Mouse (Mus musculus) c-Kit-positive CD71-positive TER-119-positive erythroid progenitor cells, embryonic 14.5 days (primary cell): ENCODE data around the gene Etnk1.
A peak's percentile ranks its signal among the peaks of the same experiment; 100 is the strongest.
"Not testable (repeated sequence)": the region's sequence is repeated elsewhere in the genome, so short reads cannot be mapped to it uniquely, and the experiment has no call there.

Source experiments
- DNase-seq: peaks from one replicate; pipeline ENCODE4 v3.0.0-alpha.2; 2013; ENCODE audit warnings: low spot score

Etnk1 gene

GRCm38 (mm10) chr6:143151081-143151995 lies 15.7 kb upstream of the Etnk1 start:
- DNase-seq, result not testable (repeated sequence)

DNA sequence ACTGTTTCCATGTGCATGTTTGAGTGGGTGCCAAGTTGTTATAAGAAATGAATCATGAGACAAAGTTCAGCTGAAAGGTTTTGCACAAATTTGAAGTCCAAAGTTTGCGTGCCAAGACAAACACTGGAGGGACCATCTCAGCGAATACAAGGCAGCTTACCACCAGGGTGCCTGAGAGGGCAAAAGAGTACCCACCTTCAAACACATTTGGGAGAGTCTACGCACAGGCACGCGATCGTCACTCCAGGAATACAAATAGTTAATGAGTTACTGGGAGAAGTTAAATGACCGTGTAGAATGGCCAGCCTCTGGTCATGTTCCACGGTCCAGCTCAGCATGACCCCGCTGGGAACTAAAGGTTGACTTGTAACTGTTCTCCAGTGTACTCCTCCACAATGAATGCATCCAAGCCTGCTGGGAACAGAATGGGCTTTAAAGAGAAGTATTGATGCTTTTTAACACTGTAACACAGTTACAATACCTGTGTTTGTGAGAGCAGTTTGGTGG lies 14.6 kb upstream of the Etnk1 start:
- no peak for DNase-seq

DNA sequence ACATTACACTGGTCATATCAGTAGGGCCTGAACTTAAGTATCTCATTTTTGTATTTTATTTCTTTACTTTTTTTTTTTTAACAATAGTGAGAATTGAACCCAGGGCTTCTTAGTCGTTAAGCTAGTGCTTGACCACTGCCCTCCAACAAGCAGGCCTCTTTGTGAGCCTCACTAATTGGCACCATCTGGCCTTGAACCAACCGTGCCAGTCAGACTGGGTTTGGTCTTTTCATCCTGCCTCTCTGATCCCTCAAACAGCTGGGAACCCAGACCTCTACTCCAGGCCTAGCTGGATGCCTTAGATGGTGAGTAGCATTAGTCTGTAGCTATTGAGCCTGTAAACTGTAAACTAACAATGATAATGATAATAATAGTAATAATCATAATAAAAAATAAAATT lies 13.9 kb upstream of the Etnk1 start:
- DNase-seq, result no peak

- no peak for DNase-seq
Measured at GRCm38 (mm10) chr6:143153751-143154494, 13.1 kb upstream of the Etnk1 start.

- no peak for DNase-seq
Measured at GRCm38 (mm10) chr6:143154885-143155284, 12.1 kb upstream of the Etnk1 start.

DNA sequence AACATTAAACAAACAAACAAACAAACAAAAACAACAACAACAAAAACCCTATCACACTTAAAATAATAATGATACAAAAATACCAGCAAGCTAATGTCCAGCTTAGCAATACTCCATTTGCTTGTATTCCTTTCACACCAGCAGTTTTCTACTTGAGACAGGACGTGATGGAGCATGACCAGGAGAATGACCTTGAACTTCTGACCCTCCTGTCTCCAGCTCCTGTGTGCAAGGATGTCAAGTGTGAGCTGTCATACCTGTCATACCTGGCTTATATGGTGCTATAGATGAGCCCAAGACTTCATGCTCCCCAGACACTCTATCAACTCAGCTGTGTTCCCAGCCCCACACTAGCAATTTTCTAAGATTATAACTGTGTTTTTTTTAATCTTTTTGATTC lies 11.0 kb upstream of the Etnk1 start:
- no peak for DNase-seq

DNA sequence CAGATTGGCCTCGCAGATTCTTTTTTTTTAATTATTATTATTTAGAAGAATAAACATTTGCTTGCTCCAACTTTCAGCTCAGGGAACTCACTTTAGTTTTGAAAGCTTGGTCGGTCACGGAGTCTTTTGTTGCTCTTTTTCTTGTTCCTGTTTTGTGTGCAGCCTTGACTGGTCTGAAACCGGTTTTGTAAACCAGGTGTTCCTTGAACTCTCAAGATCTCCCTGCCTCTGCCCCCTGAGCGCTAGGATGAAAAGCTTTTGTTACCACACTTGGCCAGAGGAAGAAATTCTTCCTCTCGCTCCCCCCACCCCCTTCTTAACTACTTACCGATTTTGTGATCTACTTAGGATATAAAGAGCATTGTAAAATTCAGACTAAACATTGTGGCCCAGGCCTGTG lies 10.3 kb upstream of the Etnk1 start:
- no peak for DNase-seq

DNA sequence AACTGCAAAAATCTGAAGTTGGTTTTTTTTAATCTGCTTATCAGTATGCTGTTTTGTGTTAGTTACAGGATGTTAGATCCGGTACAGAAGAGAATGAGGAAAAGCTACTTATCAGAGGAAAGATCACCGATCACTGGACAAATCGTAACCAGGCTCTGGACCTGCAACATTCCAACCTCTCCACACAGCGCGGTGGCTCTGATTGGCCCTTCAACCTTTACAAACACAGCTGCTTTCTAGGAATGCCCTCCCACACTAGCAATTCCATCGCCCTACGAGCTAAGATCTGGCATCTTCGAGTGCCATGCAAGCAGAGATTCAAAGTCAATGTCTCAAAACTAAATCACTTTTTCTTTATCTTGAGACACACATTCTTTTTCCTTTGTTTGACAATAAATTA lies 9.6 kb upstream of the Etnk1 start:
- no peak for DNase-seq

DNA sequence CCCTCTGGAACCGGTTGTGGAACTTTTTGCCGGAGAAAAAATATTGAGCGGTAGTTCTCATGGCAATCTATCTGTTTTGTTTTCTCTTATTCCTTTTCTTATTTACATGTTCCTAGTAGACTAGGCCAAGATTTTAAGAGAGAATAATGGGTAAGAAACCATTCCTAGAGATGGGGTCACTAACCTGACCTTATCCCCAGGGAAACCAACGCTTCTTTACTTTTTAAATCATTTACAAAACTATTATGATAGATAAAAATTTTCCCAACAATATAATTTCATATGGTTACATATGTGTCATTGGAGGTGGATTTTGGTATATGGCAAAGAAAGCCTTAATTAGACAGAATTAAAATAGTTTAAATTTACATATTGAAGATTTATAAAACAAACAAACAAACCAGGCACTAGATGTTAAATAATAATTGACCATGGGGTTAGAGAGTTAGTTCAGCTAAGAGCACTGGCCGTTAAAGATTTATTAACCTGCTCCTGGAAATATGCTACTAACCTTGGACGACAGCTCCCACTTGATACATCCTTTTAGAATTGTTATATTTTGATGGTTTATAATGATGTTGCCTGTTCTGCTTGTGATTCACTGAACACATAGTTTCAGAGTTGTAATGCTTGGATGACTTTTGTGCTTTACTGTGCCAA lies 6.3 kb upstream of the Etnk1 start:
- DNase-seq, result no peak

GRCm38 (mm10) chr6:143162161-143162877 lies 4.7 kb upstream of the Etnk1 start:
- DNase-seq, result no peak

GRCm38 (mm10) chr6:143163956-143164905 lies 2.8 kb upstream of the Etnk1 start:
- peak; percentile 24 for DNase-seq

GRCm38 (mm10) chr6:143164906-143165255 lies 2.1 kb upstream of the Etnk1 start:
- DNase-seq, result no peak

DNA sequence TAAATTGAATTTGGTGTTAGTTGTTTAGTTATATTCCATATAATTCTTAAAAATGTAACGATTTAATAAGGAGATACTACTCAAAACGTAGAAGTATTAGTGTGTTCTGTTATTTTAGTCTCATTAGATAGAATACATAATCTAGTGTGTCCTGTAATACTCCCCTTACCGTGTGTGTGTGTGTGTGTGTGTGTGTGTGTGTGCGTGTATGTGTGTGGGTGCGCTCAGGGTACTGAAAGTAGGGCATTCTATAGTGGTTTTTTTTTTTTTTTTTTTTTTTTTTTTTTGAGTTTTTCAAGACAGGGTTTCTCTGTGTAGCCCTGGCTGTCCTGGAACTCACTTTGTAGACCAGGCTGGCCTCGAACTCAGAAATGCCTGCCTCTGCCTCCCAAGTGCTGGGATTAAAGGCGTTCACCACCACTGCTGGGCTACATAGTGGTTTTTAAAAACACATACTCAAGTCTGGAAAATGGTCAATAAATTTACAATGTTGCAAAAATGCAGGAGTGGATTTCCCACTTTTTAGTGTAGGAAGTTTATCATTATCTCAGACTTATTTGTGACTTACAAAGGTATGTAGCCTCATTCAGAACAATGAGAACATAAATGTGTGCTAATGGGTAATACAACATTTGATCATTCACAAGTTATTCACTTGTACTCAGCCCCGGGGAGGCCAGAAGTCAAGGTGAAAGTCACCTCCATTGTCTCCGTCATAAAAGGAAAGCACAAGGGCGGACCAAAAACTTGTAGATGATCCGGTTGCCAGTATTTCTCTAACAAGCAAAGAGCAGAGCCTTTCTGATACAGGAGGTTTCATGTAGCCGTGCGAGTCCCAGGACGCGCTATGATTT lies 1.4 kb upstream of the Etnk1 start:
- DNase-seq, result no peak

DNA sequence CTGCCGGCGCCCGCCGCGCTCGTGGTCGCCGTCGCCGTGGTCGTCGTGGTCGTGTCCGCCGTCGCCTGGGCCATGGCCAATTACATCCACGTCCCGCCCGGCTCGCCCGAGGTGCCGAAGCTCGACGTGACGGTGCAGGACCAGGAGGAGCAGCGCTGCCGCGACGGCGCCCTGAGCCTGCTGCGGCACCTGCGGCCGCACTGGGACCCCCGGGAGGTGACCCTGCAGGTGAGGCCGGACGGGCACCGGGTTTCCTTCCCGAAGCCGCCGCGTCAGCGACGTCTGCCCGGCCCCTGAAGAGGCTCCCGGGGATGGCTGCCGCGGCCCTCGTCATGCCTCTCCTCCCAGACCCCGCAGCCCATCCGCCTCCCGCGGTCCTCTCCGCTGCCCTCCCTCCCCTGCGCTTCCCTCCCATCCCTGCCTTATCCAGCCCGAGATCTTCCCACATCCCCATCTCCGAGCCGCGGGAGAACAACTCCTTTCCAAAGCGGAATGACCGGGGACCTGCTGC lies 443 bp downstream of the Etnk1 start:
- DNase-seq, result peak; percentile 37

GRCm38 (mm10) chr6:143167981-143168674 lies 1.1 kb downstream of the Etnk1 start:
- DNase-seq, result peak; percentile 22

- DNase-seq, result no peak
Measured at GRCm38 (mm10) chr6:143169385-143169784, 2.4 kb downstream of the Etnk1 start.

DNA sequence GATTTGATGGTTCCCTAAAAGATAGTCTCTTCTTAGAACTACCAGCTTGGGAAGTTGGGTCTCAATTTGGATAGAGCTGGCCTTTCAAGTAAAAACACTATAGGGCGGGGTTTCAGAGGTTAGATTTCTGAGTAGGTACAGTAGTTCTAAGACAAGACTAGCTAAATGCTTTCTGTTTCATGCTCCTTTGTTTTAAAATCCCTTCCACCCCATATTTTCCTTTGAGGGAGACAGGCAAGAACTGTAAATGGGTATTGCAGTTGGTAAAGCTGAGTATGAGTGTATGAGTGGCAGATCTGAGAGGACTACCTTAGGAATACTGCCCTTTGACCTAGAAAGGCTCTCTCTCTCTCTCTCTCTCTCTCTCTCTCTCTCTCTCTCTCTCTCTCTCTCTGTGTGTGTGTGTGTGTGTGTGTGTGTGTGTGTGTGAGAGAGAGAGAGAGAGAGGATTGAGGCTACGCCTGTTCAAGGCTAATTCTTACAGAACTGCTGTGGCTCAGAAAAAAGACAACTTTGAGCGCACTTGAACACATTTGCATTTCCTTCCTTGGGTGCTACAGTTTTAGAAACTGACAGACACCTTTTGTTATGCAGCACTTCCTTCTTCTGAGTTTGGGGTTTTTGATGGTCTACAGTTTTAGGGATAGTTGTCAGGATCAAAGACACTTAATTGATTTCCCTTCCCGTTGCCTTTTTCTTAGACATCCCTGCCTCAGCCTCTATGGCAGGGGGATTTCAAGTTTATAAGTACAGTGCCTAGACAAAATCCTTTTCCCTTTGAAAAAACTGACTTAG lies 3.3 kb downstream of the Etnk1 start:
- DNase-seq, result no peak

- no peak for DNase-seq
Measured at GRCm38 (mm10) chr6:143171066-143171465, 4.0 kb downstream of the Etnk1 start.
